Mouse (Mus musculus) heart, adult 2 months (tissue): Measurements from ENCODE around the gene Slc16a10. TPM values are rescaled to one million over a fixed set of nuclear protein-coding genes. Genes with fewer than 3 reads are reported as not detected.

Experiments
- DNase-seq, 2 experiments: peaks; one replicate each; pipeline ENCODE4 v3.0.0; 2021
- H3K27ac ChIP-seq: fragments of 200-600 bp; 2 replicates; pipeline ENCODE4 v1.8.1; 2022
- H3K27me3 ChIP-seq: fragments of 200-500 bp; 2 replicates; pipeline ENCODE4 v1.6.1; 2012; ENCODE audit warnings: mild to moderate bottlenecking, low read length, inconsistent platforms, mixed read lengths; ENCODE audit not compliant: control insufficient read depth, insufficient read depth
- H3K36me3 ChIP-seq: fragments of 200-500 bp; 2 replicates; pipeline ENCODE4 v1.6.1; 2012; ENCODE audit warnings: low read length, inconsistent platforms; ENCODE audit not compliant: control insufficient read depth, insufficient read depth
- H3K4me1 ChIP-seq: fragments of 200-500 bp; 2 replicates; pipeline ENCODE4 v1.6.1; 2011; ENCODE audit warnings: low read length; ENCODE audit not compliant: control insufficient read depth, insufficient read depth
- H3K4me3 ChIP-seq: fragments of 200-600 bp; 2 replicates; pipeline ENCODE4 v1.8.1; 2022
- H3K79me2 ChIP-seq: fragments of 200-500 bp; replicated peaks from 2 replicates; pipeline ENCODE4 v1.6.1; 2012; ENCODE audit warnings: mild to moderate bottlenecking, inconsistent platforms, low read length, moderate library complexity, mixed read lengths; ENCODE audit not compliant: control insufficient read depth, insufficient read depth
- H3K9ac ChIP-seq: fragments of 200-500 bp; 2 replicates; pipeline ENCODE4 v1.6.1; 2012; ENCODE audit warnings: low read depth, mild to moderate bottlenecking, control low read depth, inconsistent platforms, low read length, mixed read lengths
- CTCF ChIP-seq: fragments of 200-600 bp; IDR thresholded peaks from 2 replicates; pipeline ENCODE4 v1.8.1; 2022; ENCODE audit warnings: antibody characterized with exemption, mild to moderate bottlenecking, moderate library complexity
- EP300 ChIP-seq: fragments of 200-500 bp; IDR thresholded peaks from 2 replicates; pipeline ENCODE4 v1.6.1; 2011; ENCODE audit warnings: low read depth, low read length, control low read depth; ENCODE audit not compliant: insufficient read depth
- POLR2A ChIP-seq: fragments of 200-500 bp; IDR thresholded peaks from 2 replicates; pipeline ENCODE4 v1.6.1; 2011; ENCODE audit warnings: mild to moderate bottlenecking, low read depth, low read length, control low read depth; ENCODE audit not compliant: insufficient read depth
- WGBS: fragments of 180-500 bp; shearing (Covaris S2); methylation state at CpG from one replicate; pipeline ENCODE4 v1.1.7; 2018; 5-methylcytosine and 5-hydroxymethylcytosine counted together
- intact Hi-C: fragments of 180-260 bp; cut with DNase I; formaldehyde crosslinking; loops from one replicate; pipeline ENCODE4 v1.15.1; 2025
- polyA plus RNA-seq: library from polyadenylated mRNA; depleted of rRNA; stranded (reverse); fragments of >200 nt; gene quantifications from 2 replicates; pipeline ENCODE4 v1.2.3, GENCODE M21; 2012
- total RNA-seq, 2 experiments: library from RNA; stranded (reverse); gene quantifications; 2 replicates each; pipeline ENCODE4 v1.2.3; 2021

Gene Slc16a10
- total and polyA plus RNA-seq, 3 experiments, result 15.3 to 21.9 (median 21.0) TPM

GRCm38 (mm10) chr10:40058786-40059120 is 83.3 kb downstream of the Slc16a10 start:
- no peaks in the 10 kb centered on the region for H3K4me1 ChIP-seq
- TF ChIP-seq EP300 (no peak), POLR2A (no peak), CTCF (no peak)
- intact Hi-C loops, result no loop called here
- no peaks in the 10 kb centered on the region for H3K36me3 ChIP-seq
- H3K79me2 ChIP-seq, result no peaks in the 10 kb centered on the region
- H3K27ac ChIP-seq, result no peak overlapping the region
- H3K9ac ChIP-seq, result no peak overlapping the region
- WGBS, result 77% methylated on average over 3 of the region's 3 CpGs
- DNase-seq, result no peak
- H3K4me3 ChIP-seq, result no peak overlapping the region
- no peaks in the 10 kb centered on the region for H3K27me3 ChIP-seq

- intact Hi-C loops, result no loop called here
- Histone ChIP-seq H3K36me3 (no peaks in the 10 kb centered on the region), H3K4me1 (no peaks in the 10 kb centered on the region), H3K4me3 (no peak overlapping the region), H3K79me2 (no peaks in the 10 kb centered on the region), H3K27me3 (no peaks in the 10 kb centered on the region), H3K9ac (no peak overlapping the region), H3K27ac (no peak overlapping the region)
- TF ChIP-seq EP300, result no peak
- TF ChIP-seq CTCF, result no peak
- TF ChIP-seq POLR2A, result no peak
- WGBS, result 49% methylated on average over 6 of the region's 6 CpGs
- no peak for DNase-seq
Measured at GRCm38 (mm10) chr10:40058062-40058785, 83.8 kb downstream of the Slc16a10 start.

- Histone ChIP-seq H3K27me3 (no peaks in the 10 kb centered on the region), H3K4me3 (no peak overlapping the region), H3K79me2 (no peaks in the 10 kb centered on the region), H3K9ac (no peak overlapping the region), H3K4me1 (no peaks in the 10 kb centered on the region), H3K27ac (no peak overlapping the region), H3K36me3 (no peaks in the 10 kb centered on the region)
- intact Hi-C loops, result no loop called here
- TF ChIP-seq CTCF (no peak), POLR2A (no peak), EP300 (no peak)
- no peak for DNase-seq
- 74% methylated on average over 2 of the region's 2 CpGs for WGBS
Measured at GRCm38 (mm10) chr10:40057615-40058014, 84.4 kb downstream of the Slc16a10 start.

GRCm38 (mm10) chr10:40054455-40054854 is 87.6 kb downstream of the Slc16a10 start:
- Histone ChIP-seq H3K27ac (no peak overlapping the region), H3K4me1 (no peaks in the 10 kb centered on the region), H3K27me3 (no peaks in the 10 kb centered on the region), H3K9ac (no peak overlapping the region), H3K79me2 (no peaks in the 10 kb centered on the region), H3K4me3 (no peak overlapping the region), H3K36me3 (no peaks in the 10 kb centered on the region)
- no peak for DNase-seq
- intact Hi-C loops, result loop anchor here (1.0 kb wide), 1 partner anchor 158 kb away; no protein-coding TSS in a partner anchor
- no peak for TF ChIP-seq CTCF
- TF ChIP-seq EP300, result no peak
- TF ChIP-seq POLR2A, result no peak
- 84% methylated on average over 8 of the region's 8 CpGs for whole genome bisulfite sequencing

GRCm38 (mm10) chr10:40053896-40054295 is 88.2 kb downstream of the Slc16a10 start:
- intact Hi-C loops, result loop anchor here (1.0 kb wide), 1 partner anchor 158 kb away; no protein-coding TSS in a partner anchor
- TF ChIP-seq EP300, result no peak
- no peak for TF ChIP-seq CTCF
- TF ChIP-seq POLR2A, result no peak
- DNase-seq, result no peak
- H3K27ac ChIP-seq, result no peak overlapping the region
- H3K79me2 ChIP-seq, result no peaks in the 10 kb centered on the region
- H3K36me3 ChIP-seq, result no peaks in the 10 kb centered on the region
- no peak overlapping the region for H3K4me3 ChIP-seq
- H3K9ac ChIP-seq, result no peak overlapping the region
- H3K27me3 ChIP-seq, result no peaks in the 10 kb centered on the region
- 75% methylated on average over 4 of the region's 4 CpGs for WGBS
- H3K4me1 ChIP-seq, result no peaks in the 10 kb centered on the region

- Histone ChIP-seq H3K27ac (no peak overlapping the region), H3K4me3 (no peak overlapping the region), H3K4me1 (no peaks in the 10 kb centered on the region), H3K9ac (no peak overlapping the region), H3K79me2 (no peaks in the 10 kb centered on the region), H3K27me3 (no peaks in the 10 kb centered on the region), H3K36me3 (no peaks in the 10 kb centered on the region)
- DNase-seq, result no peak
- intact Hi-C loops, result no loop called here
- TF ChIP-seq CTCF (peak; percentile 77), EP300 (no peak)
- 48% methylated on average over 3 of the region's 3 CpGs for WGBS
Measured at GRCm38 (mm10) chr10:40053257-40053895, 88.7 kb downstream of the Slc16a10 start.
